Mouse (Mus musculus) B cell, adult (primary cell): ENCODE measurements around the gene Pop4. TPM values are rescaled to one million over a fixed set of nuclear protein-coding genes. Genes with fewer than 3 reads are reported as not detected.

ENCODE experiments used
- total RNA-seq: library from RNA; stranded (reverse); gene quantifications from 4 replicates; pipeline ENCODE4 v1.2.4, GENCODE M21; 2023; ENCODE audit not compliant: inconsistent age

Gene Pop4
- 76.4 to 81.1 TPM (median 78.7 TPM) in 4 replicates for total RNA-seq

DNA sequence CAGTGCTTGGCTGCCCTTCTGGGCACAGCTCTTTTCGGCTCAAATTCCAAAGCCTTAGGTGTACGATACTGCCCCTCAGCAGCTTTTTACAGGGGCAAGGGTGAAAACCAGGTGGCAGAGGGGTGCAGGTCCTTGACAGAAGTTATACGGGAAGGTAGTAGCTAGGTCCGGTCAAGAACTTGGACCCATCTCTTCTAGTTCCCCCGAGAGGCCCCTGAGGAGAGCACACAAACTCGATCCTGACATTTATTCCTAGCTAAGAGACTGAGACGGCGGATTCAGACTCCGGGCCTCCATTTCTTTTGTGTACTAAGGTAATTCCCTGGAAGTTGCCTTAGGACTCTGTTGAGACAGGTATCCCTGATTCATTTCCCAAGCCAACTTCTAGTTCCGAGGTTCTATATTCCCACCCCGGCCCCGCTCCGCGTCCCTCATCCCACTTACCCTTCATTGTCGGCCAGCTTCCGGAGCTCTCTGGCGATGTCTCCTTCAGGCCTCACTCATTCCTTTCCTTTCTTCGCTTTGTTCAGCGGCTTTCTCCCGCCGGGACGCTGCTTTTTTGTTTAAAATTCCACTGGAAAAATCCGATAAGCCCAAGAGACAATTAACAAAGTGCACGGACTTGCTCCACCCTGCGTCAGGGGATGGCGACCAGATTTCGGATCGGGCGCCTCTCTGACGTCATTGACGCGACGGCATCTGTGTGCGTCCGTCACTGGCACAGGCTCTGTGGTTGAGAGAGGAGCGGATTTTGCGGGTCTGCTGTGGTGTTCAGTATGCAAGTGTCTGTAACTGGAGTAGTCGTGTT is at the start of gene Pop4:
Gene Pop4, minus strand, starts transcription at position 721 of the 808 bp plus-strand sequence.

GRCm38 (mm10) chr7:38227900-38228298 is 43.3 kb downstream of the Pop4 start, which contains the start of gene Plekhf1:
TSS of gene Plekhf1 (minus strand) at chr7:38228016.

Other genes with a start within 250 kb of the Pop4 start
- gene Uri1, start 247.9 kb downstream of the Pop4 start, total RNA-seq, result 29.2 to 37.8 TPM (median 34.0 TPM) in 4 replicates
- 3.0 to 3.9 TPM (median 3.5 TPM) in 4 replicates for gene Ccne1, start 163.9 kb downstream of the Pop4 start, total RNA-seq
- 12.9 to 13.8 TPM (median 13.3 TPM) in 4 replicates for gene 1600014C10Rik, start 88.2 kb downstream of the Pop4 start, total RNA-seq
- gene Plekhf1, start 43.4 kb downstream of the Pop4 start, total RNA-seq, result 0.19 to 0.21 TPM in 2 of 4 replicates, not detected in the others